Mouse (Mus musculus): ENCODE data around the gene Tmem164. TPM values are rescaled to one million over a fixed set of nuclear protein-coding genes. Genes with fewer than 3 reads are reported as not detected.

The Tmem164 gene
- polyA plus RNA-seq, 1 experiment = 15.9 TPM

DNA sequence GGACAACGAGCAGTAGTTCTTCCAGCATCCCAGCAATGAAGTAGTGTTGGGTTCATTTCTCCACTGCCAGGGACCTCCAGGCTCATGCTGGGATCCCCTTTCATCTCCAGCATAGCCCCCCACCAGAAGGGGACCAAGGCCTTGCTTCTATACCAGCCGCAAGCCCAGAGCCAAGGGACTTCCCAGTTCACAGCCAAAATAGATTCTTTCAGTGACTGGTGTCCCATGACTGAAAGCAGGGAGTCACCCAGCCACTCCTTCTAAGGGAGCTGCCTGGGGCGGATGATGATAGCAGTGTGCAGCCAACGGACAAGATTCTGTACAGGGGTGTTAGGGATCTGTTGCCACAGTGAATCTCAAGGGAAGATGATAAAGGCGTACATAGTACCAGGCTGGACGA is 153.6 kb downstream of the Tmem164 start:
- Histone ChIP-seq H3K27ac (ENCODE audit: insufficient read depth, low read depth, low read length) (no peak overlapping the region), H3K27me3 (replicated peaks; ENCODE audit: control insufficient read depth, insufficient read depth, low read length) (no peaks in the 10 kb centered on the region), H3K36me3 (ENCODE audit: control insufficient read depth, insufficient read depth, low read length) (no peaks in the 10 kb centered on the region), H3K4me3 (ENCODE audit: insufficient read depth, low read depth, low read length) (no peak overlapping the region), H3K4me1 (ENCODE audit: control insufficient read depth, insufficient read depth, low read length) (no peaks in the 10 kb centered on the region)
- no peak for DNase-seq
- 79% methylated on average over 6 of the region's 6 CpGs for WGBS
- TF ChIP-seq POLR2A (IDR thresholded peaks at IDR 0.05; ENCODE audit: low read depth, low read length) (no peak), CTCF (conservative IDR thresholded peaks at IDR 0.05; ENCODE audit: insufficient read depth, insufficient read length, low read depth, low read length) (no peak)

DNA sequence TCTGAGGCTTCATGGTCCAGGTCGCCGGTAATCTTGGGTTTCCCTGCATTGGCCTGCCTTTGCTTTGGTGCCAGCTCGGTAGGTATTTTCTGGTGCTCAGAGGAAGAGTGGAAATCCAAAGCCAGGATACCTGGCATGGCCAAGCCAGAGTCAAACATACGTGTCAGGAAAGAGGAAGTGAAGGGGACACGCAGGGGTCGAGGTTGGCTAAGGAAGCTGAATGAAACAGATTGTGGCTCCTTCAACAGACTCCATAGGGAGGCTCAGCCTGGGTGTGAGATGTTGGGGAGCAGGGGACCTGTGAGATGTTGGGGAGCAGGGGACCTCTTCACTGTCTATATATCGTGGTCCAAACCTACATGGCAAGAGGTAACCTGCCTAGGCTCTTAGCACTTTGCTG is 155.2 kb downstream of the Tmem164 start:
- WGBS = 84% methylated on average over 7 of the region's 7 CpGs
- H3K36me3 ChIP-seq (ENCODE audit: control insufficient read depth, insufficient read depth, low read length) = no peaks in the 10 kb centered on the region
- H3K27me3 ChIP-seq (replicated peaks; ENCODE audit: control insufficient read depth, insufficient read depth, low read length) = no peaks in the 10 kb centered on the region
- no peaks in the 10 kb centered on the region for H3K4me1 ChIP-seq (ENCODE audit: control insufficient read depth, insufficient read depth, low read length)
- TF ChIP-seq POLR2A (IDR thresholded peaks at IDR 0.05; ENCODE audit: low read depth, low read length) (no peak), CTCF (conservative IDR thresholded peaks at IDR 0.05; ENCODE audit: insufficient read depth, insufficient read length, low read depth, low read length) (no peak)
- no peak overlapping the region for H3K27ac ChIP-seq (ENCODE audit: insufficient read depth, low read depth, low read length)
- H3K4me3 ChIP-seq (ENCODE audit: insufficient read depth, low read depth, low read length) = no peak overlapping the region
- no peak for DNase-seq

DNA sequence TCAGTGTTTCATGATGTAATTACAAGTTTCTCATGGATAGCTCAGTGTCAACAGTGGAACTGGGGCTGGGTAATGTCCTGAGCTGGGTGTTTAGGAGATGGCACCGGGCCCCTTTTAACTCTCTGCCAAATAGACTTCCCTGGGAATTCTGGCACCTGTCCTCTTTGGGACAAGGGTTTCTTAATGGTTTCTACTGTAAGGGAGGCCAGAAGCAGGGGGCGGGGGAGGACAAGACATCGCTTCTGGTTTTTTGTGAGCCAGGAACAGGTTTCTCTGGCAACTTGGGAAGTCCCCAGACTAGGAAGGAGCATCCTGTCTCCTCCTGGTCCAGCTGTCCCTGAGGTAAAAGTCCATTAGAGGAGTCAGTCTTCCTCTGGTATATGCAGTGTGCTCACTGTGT is 156.1 kb downstream of the Tmem164 start:
- Histone ChIP-seq H3K36me3 (ENCODE audit: control insufficient read depth, insufficient read depth, low read length) (no peaks in the 10 kb centered on the region), H3K4me3 (ENCODE audit: insufficient read depth, low read depth, low read length) (no peak overlapping the region), H3K4me1 (ENCODE audit: control insufficient read depth, insufficient read depth, low read length) (no peaks in the 10 kb centered on the region), H3K27me3 (replicated peaks; ENCODE audit: control insufficient read depth, insufficient read depth, low read length) (no peaks in the 10 kb centered on the region), H3K27ac (ENCODE audit: insufficient read depth, low read depth, low read length) (no peak overlapping the region)
- no peak for DNase-seq
- WGBS = 78% methylated on average over 3 of the region's 3 CpGs
- no peak for TF ChIP-seq CTCF (conservative IDR thresholded peaks at IDR 0.05; ENCODE audit: insufficient read depth, insufficient read length, low read depth, low read length)
- TF ChIP-seq POLR2A (IDR thresholded peaks at IDR 0.05; ENCODE audit: low read depth, low read length) = no peak

DNA sequence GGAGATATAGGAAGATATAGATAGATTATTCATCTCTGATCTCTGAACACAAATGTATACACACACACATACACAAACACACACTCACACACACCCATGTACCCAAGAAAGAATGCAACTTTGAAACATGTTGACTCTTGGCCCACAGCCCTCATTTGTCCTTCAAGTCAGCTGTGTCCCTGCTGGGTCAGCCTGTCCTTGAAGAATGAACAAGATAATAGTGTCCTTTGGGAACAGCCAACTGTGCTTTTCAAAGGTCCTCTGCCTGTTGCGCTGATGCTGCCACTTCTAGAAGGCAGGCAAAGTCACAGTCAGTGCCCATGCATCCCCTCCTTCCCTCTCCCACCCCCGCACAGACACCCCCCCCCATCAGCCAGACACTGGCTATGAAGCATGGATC is 157.6 kb downstream of the Tmem164 start:
- Histone ChIP-seq H3K4me1 (ENCODE audit: control insufficient read depth, insufficient read depth, low read length) (no peaks in the 10 kb centered on the region), H3K27me3 (replicated peaks; ENCODE audit: control insufficient read depth, insufficient read depth, low read length) (no peaks in the 10 kb centered on the region), H3K36me3 (ENCODE audit: control insufficient read depth, insufficient read depth, low read length) (no peaks in the 10 kb centered on the region), H3K27ac (ENCODE audit: insufficient read depth, low read depth, low read length) (no peak overlapping the region), H3K4me3 (ENCODE audit: insufficient read depth, low read depth, low read length) (no peak overlapping the region)
- WGBS = 71% methylated on average over 2 of the region's 2 CpGs
- no peak for DNase-seq
- no peak for TF ChIP-seq POLR2A (IDR thresholded peaks at IDR 0.05; ENCODE audit: low read depth, low read length)
- no peak for TF ChIP-seq CTCF (conservative IDR thresholded peaks at IDR 0.05; ENCODE audit: insufficient read depth, insufficient read length, low read depth, low read length)

DNA sequence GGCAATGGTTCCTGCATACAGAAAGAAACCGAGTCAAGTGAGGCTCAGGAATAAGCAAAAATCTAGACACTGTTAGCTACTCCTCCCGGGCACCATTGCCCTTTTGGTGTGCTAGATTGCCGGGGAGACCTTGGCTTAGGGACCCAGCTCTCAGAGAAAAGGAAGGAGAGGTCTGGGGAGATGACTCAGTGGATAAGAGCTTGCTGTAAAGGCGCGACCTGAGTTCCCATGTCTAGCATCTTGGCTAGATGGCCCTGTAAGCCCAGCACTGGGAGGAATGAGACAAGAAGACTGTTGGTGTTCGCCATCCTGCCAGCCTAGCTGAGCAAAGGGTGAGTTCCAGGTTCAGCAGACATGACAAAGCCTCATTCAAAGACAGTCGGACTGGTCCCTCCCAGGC is 158.2 kb downstream of the Tmem164 start:
- 93% methylated on average over 7 of the region's 7 CpGs for WGBS
- no peak overlapping the region for H3K4me3 ChIP-seq (ENCODE audit: insufficient read depth, low read depth, low read length)

DNA sequence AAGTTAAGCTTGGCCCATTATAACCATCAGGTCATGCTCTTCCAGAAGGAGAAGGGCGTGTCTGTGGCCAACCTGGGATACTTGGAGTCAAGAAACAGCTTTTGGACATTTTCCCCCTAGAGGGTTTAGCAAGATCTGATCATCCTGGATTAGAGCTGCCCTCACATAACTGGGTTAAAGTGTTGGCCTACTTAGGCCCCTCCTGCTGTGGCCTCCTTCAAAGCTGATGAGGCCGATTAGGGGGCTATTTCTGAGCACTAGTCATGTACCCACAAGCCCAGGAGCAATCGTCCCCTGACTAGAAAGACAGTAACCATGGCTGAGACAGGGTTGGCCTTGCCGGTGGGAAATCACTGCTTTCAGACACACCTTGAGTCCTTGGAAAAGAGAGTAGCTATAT is 160.7 kb downstream of the Tmem164 start:
- H3K4me3 ChIP-seq (ENCODE audit: insufficient read depth, low read depth, low read length) = no peak overlapping the region
- TF ChIP-seq POLR2A (IDR thresholded peaks at IDR 0.05; ENCODE audit: low read depth, low read length) = no peak
- no peak for TF ChIP-seq CTCF (conservative IDR thresholded peaks at IDR 0.05; ENCODE audit: insufficient read depth, insufficient read length, low read depth, low read length)
- 92% methylated on average over 4 of the region's 4 CpGs for WGBS
- no peaks in the 10 kb centered on the region for H3K27me3 ChIP-seq (replicated peaks; ENCODE audit: control insufficient read depth, insufficient read depth, low read length)
- no peaks in the 10 kb centered on the region for H3K36me3 ChIP-seq (ENCODE audit: control insufficient read depth, insufficient read depth, low read length)
- H3K4me1 ChIP-seq (ENCODE audit: control insufficient read depth, insufficient read depth, low read length) = no peaks in the 10 kb centered on the region
- no peak overlapping the region for H3K27ac ChIP-seq (ENCODE audit: insufficient read depth, low read depth, low read length)
- no peak for DNase-seq

More for the DNA sequence above, 158.2 kb downstream of the Tmem164 start:
- no peaks in the 10 kb centered on the region for H3K27me3 ChIP-seq (replicated peaks; ENCODE audit: control insufficient read depth, insufficient read depth, low read length)
- TF ChIP-seq CTCF (conservative IDR thresholded peaks at IDR 0.05; ENCODE audit: insufficient read depth, insufficient read length, low read depth, low read length) = no peak
- TF ChIP-seq POLR2A (IDR thresholded peaks at IDR 0.05; ENCODE audit: low read depth, low read length) = no peak
- no peak overlapping the region for H3K27ac ChIP-seq (ENCODE audit: insufficient read depth, low read depth, low read length)
- H3K36me3 ChIP-seq (ENCODE audit: control insufficient read depth, insufficient read depth, low read length) = no peaks in the 10 kb centered on the region
- DNase-seq = no peak
- H3K4me1 ChIP-seq (ENCODE audit: control insufficient read depth, insufficient read depth, low read length) = no peaks in the 10 kb centered on the region

DNA sequence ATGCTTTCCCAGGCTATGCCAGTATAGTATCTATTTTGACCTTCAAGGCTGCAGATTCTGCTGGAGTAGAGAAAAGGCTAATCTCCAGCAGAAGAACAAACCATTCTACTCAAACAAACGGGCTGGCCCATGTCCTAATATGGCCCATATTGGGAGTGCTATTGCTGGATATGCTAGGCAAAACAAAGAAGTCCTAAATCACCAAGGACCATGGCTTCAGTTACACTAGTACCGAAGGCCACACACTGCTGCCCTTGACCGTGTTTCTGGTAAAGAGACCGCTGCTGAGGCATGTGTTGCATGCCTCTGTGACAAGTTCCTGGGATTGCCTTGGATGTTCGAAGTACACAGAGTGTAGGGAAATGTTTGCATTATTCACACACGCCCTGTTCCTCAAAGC is 165.1 kb downstream of the Tmem164 start:
- no peak overlapping the region for H3K4me3 ChIP-seq (ENCODE audit: insufficient read depth, low read depth, low read length)
- 54% methylated on average over 6 of the region's 6 CpGs for WGBS

DNA sequence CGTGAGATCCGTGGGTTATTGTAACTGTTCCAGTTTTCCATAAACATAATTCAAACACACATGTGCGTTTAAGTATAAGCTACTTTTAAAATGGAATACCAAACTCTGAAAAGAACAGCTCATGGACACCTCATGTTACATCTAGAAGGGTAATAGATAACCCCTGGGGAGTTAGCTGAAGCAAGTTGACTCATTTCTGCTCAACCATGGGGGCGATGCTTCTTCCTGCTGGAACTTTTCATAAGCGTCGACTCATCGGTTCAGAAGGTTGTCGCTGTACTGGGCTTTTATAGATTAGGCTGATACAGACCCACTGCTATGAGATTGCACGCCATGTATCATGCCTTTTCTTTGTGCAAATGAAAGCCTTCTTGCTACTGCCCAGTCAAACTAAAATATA is 166.8 kb downstream of the Tmem164 start:
- TF ChIP-seq CTCF (conservative IDR thresholded peaks at IDR 0.05; ENCODE audit: insufficient read depth, insufficient read length, low read depth, low read length) = no peak
- TF ChIP-seq POLR2A (IDR thresholded peaks at IDR 0.05; ENCODE audit: low read depth, low read length) = no peak
- H3K4me3 ChIP-seq (ENCODE audit: insufficient read depth, low read depth, low read length) = no peak overlapping the region
- WGBS = 84% methylated on average over 9 of the region's 9 CpGs
- no peak for DNase-seq
- H3K27ac ChIP-seq (ENCODE audit: insufficient read depth, low read depth, low read length) = no peak overlapping the region
- H3K36me3 ChIP-seq (ENCODE audit: control insufficient read depth, insufficient read depth, low read length) = no peaks in the 10 kb centered on the region
- no peaks in the 10 kb centered on the region for H3K27me3 ChIP-seq (replicated peaks; ENCODE audit: control insufficient read depth, insufficient read depth, low read length)
- H3K4me1 ChIP-seq (ENCODE audit: control insufficient read depth, insufficient read depth, low read length) = no peaks in the 10 kb centered on the region

More for the DNA sequence above, 165.1 kb downstream of the Tmem164 start:
- Histone ChIP-seq H3K27ac (ENCODE audit: insufficient read depth, low read depth, low read length) (no peak overlapping the region), H3K27me3 (replicated peaks; ENCODE audit: control insufficient read depth, insufficient read depth, low read length) (no peaks in the 10 kb centered on the region), H3K36me3 (ENCODE audit: control insufficient read depth, insufficient read depth, low read length) (no peaks in the 10 kb centered on the region), H3K4me1 (ENCODE audit: control insufficient read depth, insufficient read depth, low read length) (no peaks in the 10 kb centered on the region)
- no peak for TF ChIP-seq POLR2A (IDR thresholded peaks at IDR 0.05; ENCODE audit: low read depth, low read length)
- no peak for TF ChIP-seq CTCF (conservative IDR thresholded peaks at IDR 0.05; ENCODE audit: insufficient read depth, insufficient read length, low read depth, low read length)
- no peak for DNase-seq

All from kidney, adult 2 months (tissue).